Mouse (Mus musculus) Patski (cell line): Measurements from ENCODE around the gene Lonrf2. TPM values are rescaled to one million over a fixed set of nuclear protein-coding genes. Genes with fewer than 3 reads are reported as not detected.

Experiments
- ATAC-seq: fragments of 100-300 bp; one replicate; pipeline ENCODE4 v1.8.0; 2021
- CTCF ChIA-PET: fragments of 350-600 bp; sonication (Branson Sonifier 250); formaldehyde crosslinking; loops from one replicate; lab custom pipeline; 2022; ENCODE audit warnings: inconsistent platforms; lab: Charles Lee
- POLR2A ChIA-PET: fragments of 350-600 bp; sonication (Branson Sonifier 250); formaldehyde crosslinking; loops from one replicate; lab custom pipeline; 2022; ENCODE audit warnings: antibody characterized with exemption, inconsistent platforms; lab: Charles Lee
- DNase-seq: peaks from one replicate; pipeline ENCODE4 v3.0.0-alpha.2; 2011; ENCODE audit warnings: low read depth, low spot score
- H3K27me3 ChIP-seq: fragments of 371-371 bp; one replicate; pipeline ENCODE4 v1.5.1; 2021
- CTCF ChIP-seq: fragments of 100-300 bp; IDR thresholded peaks from one replicate; pipeline ENCODE4 v1.5.1; 2021
- in situ Hi-C: fragments of 300-500 bp; cut with MboI; formaldehyde crosslinking; loops from 3 replicates; pipeline ENCODE4 v1.11.1; 2018; ENCODE audit warnings: low pct_unique_long_range_greater_than_20kb, mixed read lengths
- polyA plus RNA-seq: library from polyadenylated mRNA; unstranded; gene quantifications from one replicate; pipeline ENCODE4 v1.2.3, GENCODE M21; 2021

Gene Lonrf2
- polyA plus RNA-seq, 1 experiment from 2014 or later, result 0.62 TPM

GRCm38 (mm10) chr1:38835568-38836476 lies 689 bp downstream of the Lonrf2 start:
- no peak for DNase-seq

GRCm38 (mm10) chr1:38834899-38835298 lies 1.6 kb downstream of the Lonrf2 start:
- in situ Hi-C loops, result no loop called here
- H3K27me3 ChIP-seq, result peaks cover 12% of the 10 kb centered on the region
- no peak for DNase-seq
- POLR2A ChIA-PET, result no interaction called here
- ATAC-seq, result no peak
- CTCF ChIA-PET, result interaction anchor here (1.1 kb wide), 1 partner anchor 18 kb away, joined by 3 read pairs; no protein-coding TSS in a partner anchor
- peak; percentile 57 for TF ChIP-seq CTCF

More at GRCm38 (mm10) chr1:38835568-38836476, 689 bp downstream of the Lonrf2 start:
- peaks cover 12% of the 10 kb centered on the region for H3K27me3 ChIP-seq
- ChIA-PET CTCF (no interaction called here), POLR2A (no interaction called here)
- ATAC-seq, result peak; percentile 39
- in situ Hi-C loops, result no loop called here
- no peak for TF ChIP-seq CTCF

GRCm38 (mm10) chr1:38824926-38825325 lies 11.6 kb downstream of the Lonrf2 start:
- ATAC-seq, result no peak
- in situ Hi-C loops, result no loop called here
- no peak for DNase-seq
- POLR2A ChIA-PET, result no interaction called here
- TF ChIP-seq CTCF, result no peak
- no peaks in the 10 kb centered on the region for H3K27me3 ChIP-seq
- CTCF ChIA-PET, result no interaction called here

GRCm38 (mm10) chr1:38823851-38824250 lies 12.7 kb downstream of the Lonrf2 start:
- no peak for TF ChIP-seq CTCF
- ChIA-PET POLR2A (no interaction called here), CTCF (no interaction called here)
- ATAC-seq (no peak), DNase-seq (no peak)
- no peaks in the 10 kb centered on the region for H3K27me3 ChIP-seq
- in situ Hi-C loops, result no loop called here

- ATAC-seq (no peak), DNase-seq (no peak)
- TF ChIP-seq CTCF, result no peak
- CTCF ChIA-PET, result interaction anchor here (1.4 kb wide), 1 partner anchor 13 kb away, joined by 3 read pairs; no protein-coding TSS in a partner anchor
- H3K27me3 ChIP-seq, result no peaks in the 10 kb centered on the region
- in situ Hi-C loops, result no loop called here
- POLR2A ChIA-PET, result no interaction called here
Observed at GRCm38 (mm10) chr1:38819691-38820090, 16.8 kb downstream of the Lonrf2 start.

GRCm38 (mm10) chr1:38817671-38818070 lies 18.8 kb downstream of the Lonrf2 start:
- in situ Hi-C loops, result no loop called here
- ATAC-seq (no peak), DNase-seq (no peak)
- H3K27me3 ChIP-seq, result no peaks in the 10 kb centered on the region
- POLR2A ChIA-PET, result no interaction called here
- CTCF ChIA-PET, result no interaction called here
- TF ChIP-seq CTCF, result no peak

GRCm38 (mm10) chr1:38817268-38817667 lies 19.2 kb downstream of the Lonrf2 start:
- CTCF ChIA-PET, result no interaction called here
- no peak for DNase-seq

GRCm38 (mm10) chr1:38816306-38816705 lies 20.2 kb downstream of the Lonrf2 start:
- ChIA-PET CTCF (no interaction called here), POLR2A (interaction anchor here (0.6 kb wide), 2 partner anchors 20 to 826 kb away, joined by 3 to 5 read pairs; partner anchors contain the start of gene Lonrf2)
- no peak for TF ChIP-seq CTCF
- no peaks in the 10 kb centered on the region for H3K27me3 ChIP-seq
- ATAC-seq (no peak), DNase-seq (no peak)
- in situ Hi-C loops, result no loop called here

More at GRCm38 (mm10) chr1:38817268-38817667, 19.2 kb downstream of the Lonrf2 start:
- POLR2A ChIA-PET, result no interaction called here
- no peak for ATAC-seq
- in situ Hi-C loops, result no loop called here
- H3K27me3 ChIP-seq, result no peaks in the 10 kb centered on the region
- TF ChIP-seq CTCF, result no peak

- no peak for DNase-seq
- ChIA-PET CTCF (no interaction called here), POLR2A (no interaction called here)
- in situ Hi-C loops, result no loop called here
- no peak for ATAC-seq
- H3K27me3 ChIP-seq, result no peaks in the 10 kb centered on the region
- TF ChIP-seq CTCF, result no peak
Observed at GRCm38 (mm10) chr1:38807121-38807520, 29.4 kb downstream of the Lonrf2 start.

- no peaks in the 10 kb centered on the region for H3K27me3 ChIP-seq
- DNase-seq (no peak), ATAC-seq (no peak)
- POLR2A ChIA-PET, result no interaction called here
- in situ Hi-C loops, result no loop called here
- no peak for TF ChIP-seq CTCF
- CTCF ChIA-PET, result no interaction called here
Observed at GRCm38 (mm10) chr1:38800402-38800801, 36.1 kb downstream of the Lonrf2 start.

- DNase-seq, result no peak
- CTCF ChIA-PET, result interaction anchor here (0.6 to 1.8 kb wide), 3 partner anchors 9 to 135 kb away, joined by 3 to 9 read pairs (median 3); no protein-coding TSS in a partner anchor
- ATAC-seq, result no peak
- TF ChIP-seq CTCF, result peak; percentile 79
- no peaks in the 10 kb centered on the region for H3K27me3 ChIP-seq
- in situ Hi-C loops, result no loop called here
- POLR2A ChIA-PET, result no interaction called here
Observed at GRCm38 (mm10) chr1:38799304-38799703, 37.2 kb downstream of the Lonrf2 start.
